Mouse (Mus musculus) cortical plate, adult 2 months (tissue): ENCODE measurements around the gene Bag1. TPM values are rescaled to one million over a fixed set of nuclear protein-coding genes. Genes with fewer than 3 reads are reported as not detected.

Experiments used
- H3K27ac ChIP-seq: fragments of 200-500 bp; 2 replicates; pipeline ENCODE4 v1.5.1; 2012; ENCODE audit warnings: low read length, control low read depth, inconsistent platforms; ENCODE audit not compliant: insufficient read depth
- H3K4me1 ChIP-seq: fragments of 200-500 bp; 2 replicates; pipeline ENCODE4 v1.6.1; 2011; ENCODE audit warnings: low read length; ENCODE audit not compliant: control insufficient read depth, insufficient read depth
- H3K4me3 ChIP-seq: fragments of 200-500 bp; 2 replicates; pipeline ENCODE4 v1.5.1; 2011; ENCODE audit warnings: mild to moderate bottlenecking, low read length, control low read depth; ENCODE audit not compliant: insufficient read depth
- CTCF ChIP-seq: fragments of 200-500 bp; IDR thresholded peaks from 2 replicates; pipeline ENCODE4 v1.5.1; 2011; ENCODE audit warnings: mild to moderate bottlenecking, control low read depth, low read length; ENCODE audit not compliant: insufficient read depth; ENCODE audit errors: extremely low read depth
- POLR2A ChIP-seq: fragments of 200-500 bp; IDR thresholded peaks from 2 replicates; pipeline ENCODE4 v1.6.1; 2011; ENCODE audit warnings: mild to moderate bottlenecking, low read length, control low read depth; ENCODE audit not compliant: insufficient read depth; ENCODE audit errors: extremely low read depth
- polyA plus RNA-seq: library from polyadenylated mRNA; depleted of rRNA; stranded (reverse); fragments of >200 nt; gene quantifications from 2 replicates; pipeline ENCODE4 v1.2.3, GENCODE M21; 2012

Bag1 gene
- polyA plus RNA-seq, 1 experiment: 164 TPM

- peak within 1 kb of the TSS; percentile 94 for H3K27ac ChIP-seq
- H3K4me1 ChIP-seq: peaks cover 6% of the 10 kb centered on the region; the same call in 1 of the 2 replicates
- TF ChIP-seq CTCF (no peak), POLR2A (peak; percentile 69)
- H3K4me3 ChIP-seq: peak within 1 kb of the TSS; percentile 77
Observed at GRCm38 (mm10) chr4:40970842-40971701, 23.0 kb upstream of the Bag1 start, which contains the start of gene Nfx1. Gene Nfx1, plus strand, starts transcription at chr4:40970906.

- TF ChIP-seq POLR2A (no peak), CTCF (no peak)
- Histone ChIP-seq H3K4me1 (peaks cover 3% of the 10 kb centered on the region; the same call in 1 of the 2 replicates), H3K4me3 (peak overlapping the region; percentile 77), H3K27ac (peak overlapping the region; percentile 94)
Observed at GRCm38 (mm10) chr4:40970592-40970841, 22.4 kb upstream of the Bag1 start.

- TF ChIP-seq POLR2A: no peak
- no peak for TF ChIP-seq CTCF
- peak overlapping the region; percentile 77 for H3K4me3 ChIP-seq
- H3K4me1 ChIP-seq: peaks cover 3% of the 10 kb centered on the region; the same call in 1 of the 2 replicates
- H3K27ac ChIP-seq: peak overlapping the region; percentile 94
Observed at GRCm38 (mm10) chr4:40969781-40970591, 21.9 kb upstream of the Bag1 start.

- Histone ChIP-seq H3K4me1 (peaks cover 3% of the 10 kb centered on the region; the same call in 1 of the 2 replicates), H3K27ac (no peak overlapping the region), H3K4me3 (no peak overlapping the region)
- TF ChIP-seq CTCF: no peak
- TF ChIP-seq POLR2A: no peak
Observed at GRCm38 (mm10) chr4:40969161-40969560, 21.1 kb upstream of the Bag1 start.

GRCm38 (mm10) chr4:40963536-40963935 lies 15.4 kb upstream of the Bag1 start:
- H3K4me3 ChIP-seq: no peak overlapping the region
- no peak for TF ChIP-seq CTCF
- TF ChIP-seq POLR2A: no peak
- H3K4me1 ChIP-seq: no peaks in the 10 kb centered on the region; the same call in 1 of the 2 replicates
- no peak overlapping the region for H3K27ac ChIP-seq

- H3K4me1 ChIP-seq: no peaks in the 10 kb centered on the region
- TF ChIP-seq POLR2A: no peak
- TF ChIP-seq CTCF: no peak
- no peak overlapping the region for H3K27ac ChIP-seq
- H3K4me3 ChIP-seq: no peak overlapping the region
Observed at GRCm38 (mm10) chr4:40955942-40956341, 7.8 kb upstream of the Bag1 start.

GRCm38 (mm10) chr4:40953521-40953920 lies 5.4 kb upstream of the Bag1 start:
- Histone ChIP-seq H3K4me1 (peaks cover 2% of the 10 kb centered on the region; the same call in 1 of the 2 replicates), H3K4me3 (no peak overlapping the region), H3K27ac (no peak overlapping the region)
- TF ChIP-seq CTCF: no peak; the same call in 1 of the 2 replicates
- TF ChIP-seq POLR2A: no peak

GRCm38 (mm10) chr4:40947565-40948159 lies 432 bp downstream of the Bag1 start:
- no peak for TF ChIP-seq POLR2A
- TF ChIP-seq CTCF: no peak
- H3K4me3 ChIP-seq: peak overlapping the region; percentile 72
- no peak overlapping the region for H3K27ac ChIP-seq
- H3K4me1 ChIP-seq: peaks cover 5% of the 10 kb centered on the region

- H3K27ac ChIP-seq: no peak overlapping the region
- TF ChIP-seq CTCF: no peak
- H3K4me3 ChIP-seq: no peak overlapping the region; the same call in 1 of the 2 replicates
- peaks cover 5% of the 10 kb centered on the region for H3K4me1 ChIP-seq
Observed at GRCm38 (mm10) chr4:40946516-40947121, 1.5 kb downstream of the Bag1 start.
